Mouse (Mus musculus) left cerebral cortex, adult 11 months (tissue): ENCODE results near the gene Rala.
"Not testable (repeated sequence)": the region's sequence is repeated elsewhere in the genome, so short reads cannot be mapped to it uniquely, and the experiment has no call there.

ENCODE experiments used
- DNase-seq: peaks from one replicate; pipeline ENCODE4 v3.0.0; 2022; ENCODE audit warnings: low spot score

Rala gene

DNA sequence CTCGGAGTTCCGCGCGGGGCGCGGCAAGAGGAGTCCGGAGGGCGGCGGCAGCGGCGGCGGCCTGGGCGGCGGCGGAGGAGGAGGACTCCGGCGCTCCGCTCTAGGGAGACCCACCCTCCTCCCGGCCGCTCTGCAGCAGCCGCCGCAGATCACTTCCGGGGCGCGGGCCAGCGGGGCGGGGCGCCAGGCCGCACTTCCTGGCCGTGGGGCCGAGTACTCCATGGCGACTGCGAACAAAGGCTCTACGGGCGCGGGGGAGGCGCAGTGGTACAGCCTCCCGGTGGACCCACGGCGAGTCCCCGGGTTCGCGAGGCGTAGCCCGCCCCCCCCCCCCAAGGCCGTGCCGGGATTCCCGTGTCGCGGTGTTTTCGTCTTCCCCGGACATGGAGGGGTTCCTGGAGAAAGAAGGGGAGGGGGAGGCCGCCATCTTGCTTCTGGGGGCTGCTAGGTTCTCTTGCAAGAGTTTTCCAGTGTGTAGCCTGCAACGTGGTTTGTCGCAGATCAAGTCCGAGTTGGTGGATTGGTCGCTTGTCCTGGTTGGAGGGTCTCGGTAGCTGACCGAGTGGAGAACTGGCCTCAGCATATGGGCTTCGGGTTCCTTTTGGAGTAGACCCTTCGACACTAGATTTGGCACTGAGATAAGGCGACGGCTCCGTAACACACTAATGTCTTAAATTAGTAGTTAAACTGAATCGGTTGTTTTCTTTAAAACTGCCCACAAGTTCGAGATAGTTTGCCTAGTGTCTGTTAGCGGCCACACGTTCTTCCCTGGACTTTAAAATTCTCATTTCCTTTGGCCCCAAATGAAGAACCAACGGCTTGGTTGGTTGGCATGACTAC, at the start of gene Rala:
TSS of gene Rala (minus strand) at position 162 of the 840 bp plus-strand sequence.
- peak; percentile 86 for DNase-seq

DNA sequence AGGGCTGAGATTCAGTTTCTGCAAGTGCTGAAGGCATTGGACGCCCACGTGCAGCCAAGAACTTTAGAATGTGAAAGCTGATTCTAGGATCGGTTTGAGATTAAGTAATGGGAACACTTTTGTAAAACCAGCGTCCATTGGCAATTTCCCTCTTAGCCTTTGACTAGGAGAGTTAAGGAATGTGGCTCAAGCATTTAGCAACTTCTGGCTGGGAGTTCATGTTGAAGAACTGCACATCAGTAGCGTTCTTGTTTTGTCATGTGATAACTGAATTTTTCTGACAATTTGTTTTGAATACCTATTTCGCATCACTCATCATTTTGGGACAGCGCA, 49.4 kb upstream of the Rala start:
- DNase-seq, result no peak

DNA sequence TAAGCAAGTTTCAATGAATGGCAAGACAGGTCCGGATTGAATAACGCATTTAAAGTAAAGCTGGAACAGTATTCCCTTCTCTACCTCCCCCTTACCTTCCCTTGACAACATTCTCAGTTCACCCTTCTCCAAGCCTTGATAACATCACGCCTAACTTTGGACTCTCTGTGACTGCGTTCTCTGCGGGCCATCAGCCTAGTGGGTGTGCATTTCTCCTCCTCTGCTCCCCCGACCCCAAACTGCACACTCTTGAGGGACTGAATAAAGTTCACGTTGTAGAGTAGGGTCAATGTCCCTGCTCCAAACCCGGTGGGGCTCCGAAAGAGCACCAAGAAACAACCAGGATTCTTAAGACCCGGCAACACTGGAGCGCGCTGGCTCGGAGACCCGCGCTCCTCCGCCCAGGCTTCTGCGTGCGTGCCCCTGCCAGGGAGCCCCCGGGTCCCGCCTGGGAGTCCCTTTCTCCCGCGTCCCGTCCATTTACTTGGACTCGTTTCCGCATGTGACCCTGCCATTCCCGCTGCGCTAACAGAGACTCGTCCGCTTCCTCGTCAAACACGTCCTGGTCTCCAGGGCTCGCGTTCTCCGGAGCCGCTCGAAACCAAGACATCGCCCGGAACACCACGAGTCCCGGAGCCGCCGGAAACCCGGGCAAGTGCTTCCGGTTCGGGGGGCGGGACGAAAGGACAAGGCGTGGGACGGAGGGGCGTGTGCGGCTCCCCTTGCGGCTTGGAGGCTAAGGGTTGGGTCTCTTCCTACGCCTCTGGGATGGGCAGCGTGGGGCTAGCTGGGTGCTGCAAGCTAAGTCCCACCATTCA, 48.9 kb upstream of the Rala start, which contains the start of gene Yae1d1:
TSS of gene Yae1d1 (minus strand) at position 653 of the 818 bp plus-strand sequence.
- peak; percentile 78 for DNase-seq

DNA sequence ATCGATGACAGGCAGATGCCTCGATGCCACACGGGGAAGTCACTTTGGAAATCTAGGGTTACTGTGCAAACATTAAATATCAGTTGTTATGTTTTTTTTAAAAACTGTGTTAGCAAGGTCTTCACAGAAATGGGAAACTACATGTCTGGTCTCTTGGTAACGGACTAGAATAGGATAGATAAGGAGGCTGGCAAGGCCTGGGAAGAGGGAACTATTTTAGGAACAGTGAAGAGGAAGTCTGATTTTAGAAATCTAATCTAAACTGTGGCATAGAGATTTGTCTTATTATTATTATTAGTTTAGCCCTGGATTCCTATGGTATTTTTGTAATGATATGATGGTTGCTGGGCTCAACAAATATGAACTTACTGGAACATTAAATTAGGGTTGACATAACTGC, 48.0 kb upstream of the Rala start:
- DNase-seq, result no peak

DNA sequence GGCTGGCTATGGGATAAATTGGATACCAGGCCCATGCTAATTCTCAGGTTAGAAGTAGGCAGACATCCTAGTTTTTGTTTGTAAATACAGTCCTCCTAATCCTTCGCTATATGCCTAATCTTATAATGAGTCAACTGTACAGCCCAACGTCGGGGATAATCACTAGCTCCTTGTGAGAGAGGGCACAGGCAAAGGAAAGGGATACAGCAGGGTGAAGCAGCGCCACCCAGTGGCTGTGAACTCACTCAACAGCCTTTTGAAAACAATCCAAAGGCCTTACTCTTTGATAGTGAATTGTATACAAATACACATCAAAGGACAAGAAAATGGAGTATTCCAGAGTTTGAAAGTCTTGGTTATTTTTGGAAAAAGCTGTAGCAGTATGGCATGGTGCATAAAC, 39.2 kb upstream of the Rala start:
- DNase-seq, result peak; percentile 41

DNA sequence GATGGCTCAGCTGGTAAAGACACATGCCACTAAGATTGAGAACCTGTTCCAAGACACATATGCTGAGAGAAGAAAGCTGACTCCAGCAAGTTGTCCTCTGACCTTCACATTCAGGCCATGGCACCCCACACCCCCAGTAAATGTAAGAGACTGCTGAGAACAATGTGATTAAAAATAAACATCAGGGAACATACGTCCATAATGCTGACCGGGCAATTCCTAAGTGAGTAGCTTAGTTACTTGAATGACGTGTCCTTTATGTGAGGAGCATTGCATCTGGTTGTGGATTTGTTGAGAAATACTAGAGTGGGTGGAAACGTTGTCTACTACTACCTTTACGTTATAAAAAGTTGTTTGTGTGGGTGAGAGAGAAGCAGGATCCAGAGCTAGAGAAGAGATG, 38.6 kb upstream of the Rala start:
- DNase-seq, result no peak

DNA sequence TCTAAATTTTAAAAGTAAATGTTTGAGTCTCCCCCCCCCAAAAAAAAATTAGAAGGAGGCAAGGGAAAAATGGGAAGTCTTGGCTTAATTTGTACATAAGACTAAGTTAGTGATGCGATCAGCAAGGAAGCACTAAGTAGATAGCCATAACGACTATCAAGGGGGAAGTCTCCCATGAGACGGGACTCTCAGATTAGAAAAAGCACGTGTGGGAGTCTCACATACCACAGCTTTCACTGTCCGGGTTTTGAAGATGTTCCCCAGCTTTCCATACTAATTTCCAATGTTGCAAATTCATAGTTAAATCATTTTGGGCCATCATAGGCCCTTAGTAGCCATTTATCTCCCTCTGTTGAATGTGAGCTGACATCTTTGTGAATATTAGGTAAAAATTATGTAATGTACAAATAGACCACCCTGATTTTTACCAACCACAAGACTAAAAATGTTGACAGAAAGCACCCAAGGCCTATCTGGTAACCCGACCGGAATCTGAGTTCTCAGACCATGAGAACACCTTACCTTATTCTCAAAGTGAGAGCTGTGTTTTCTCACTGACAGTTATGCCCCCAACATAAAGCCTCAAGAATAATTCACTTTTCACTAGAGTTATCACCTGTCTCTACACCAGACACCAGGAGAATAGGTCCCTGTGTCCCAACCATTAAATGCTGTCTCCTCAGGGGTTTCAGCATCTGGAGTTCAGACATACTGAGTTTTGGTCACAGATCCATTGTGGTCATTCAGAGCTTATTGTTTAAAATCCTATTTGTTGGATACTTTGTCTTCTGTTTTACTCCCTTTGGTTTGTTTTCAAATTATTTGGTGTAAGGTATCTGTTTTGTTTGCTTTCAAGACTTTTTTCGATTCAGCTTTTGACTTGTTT, 33.1 kb upstream of the Rala start:
- no peak for DNase-seq

DNA sequence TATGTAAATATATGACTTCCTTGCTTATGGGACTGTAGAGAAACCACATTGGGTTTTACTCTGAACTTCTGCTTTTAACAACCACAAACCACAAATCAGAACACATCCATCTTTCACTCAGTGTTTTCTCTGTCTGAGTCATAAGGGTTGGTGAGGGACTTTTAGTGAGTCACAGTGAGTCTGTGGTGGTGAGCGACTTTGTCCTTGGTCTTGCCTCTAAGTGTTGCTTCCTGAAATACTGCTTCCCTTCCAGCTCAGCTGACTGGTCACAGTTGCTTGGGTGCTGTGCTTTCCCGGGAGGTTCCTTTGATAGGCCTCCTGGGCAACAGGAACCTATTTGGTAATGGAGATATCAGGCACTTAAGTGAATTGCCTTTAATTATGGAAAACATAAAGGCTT, 31.9 kb upstream of the Rala start:
- no peak for DNase-seq

DNA sequence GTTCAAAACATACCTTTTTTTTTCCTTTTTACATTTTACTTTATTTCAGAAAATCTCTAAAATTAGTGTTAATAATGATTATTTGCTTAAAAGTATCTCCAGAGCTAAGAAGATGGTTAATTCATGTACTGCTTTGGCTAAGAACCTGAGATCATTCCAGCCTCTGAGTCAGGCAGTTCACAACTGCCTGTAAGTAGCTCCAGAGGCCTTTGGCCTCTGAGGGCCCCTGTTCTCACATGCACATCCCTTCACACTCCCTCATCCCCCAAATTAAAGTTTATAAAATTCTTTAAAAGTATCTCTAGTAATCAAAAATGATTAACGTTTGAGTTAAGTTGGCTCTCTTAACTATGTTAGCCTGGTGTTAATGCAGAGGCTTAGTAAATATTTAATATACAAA, 31.4 kb upstream of the Rala start:
- DNase-seq, result no peak

DNA sequence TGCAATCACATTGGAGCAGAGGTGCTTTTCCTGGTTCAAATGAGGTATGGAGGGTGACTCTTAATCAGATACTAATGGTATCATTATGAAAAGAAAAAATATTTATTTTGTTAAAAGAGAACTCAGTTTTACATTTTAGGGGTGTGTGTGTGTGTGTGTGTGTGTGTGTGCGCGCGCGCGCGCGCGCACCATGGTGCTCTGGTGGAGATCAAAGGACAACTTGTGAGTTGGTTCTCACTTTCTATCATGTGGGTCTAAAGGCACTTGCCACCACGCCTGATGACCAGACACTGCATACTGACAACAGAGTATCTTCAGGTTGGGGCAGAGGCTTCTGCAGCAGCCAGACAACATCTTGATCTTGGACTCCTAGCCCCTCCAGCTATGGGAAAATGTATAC, 30.7 kb upstream of the Rala start:
- DNase-seq, result no peak

DNA sequence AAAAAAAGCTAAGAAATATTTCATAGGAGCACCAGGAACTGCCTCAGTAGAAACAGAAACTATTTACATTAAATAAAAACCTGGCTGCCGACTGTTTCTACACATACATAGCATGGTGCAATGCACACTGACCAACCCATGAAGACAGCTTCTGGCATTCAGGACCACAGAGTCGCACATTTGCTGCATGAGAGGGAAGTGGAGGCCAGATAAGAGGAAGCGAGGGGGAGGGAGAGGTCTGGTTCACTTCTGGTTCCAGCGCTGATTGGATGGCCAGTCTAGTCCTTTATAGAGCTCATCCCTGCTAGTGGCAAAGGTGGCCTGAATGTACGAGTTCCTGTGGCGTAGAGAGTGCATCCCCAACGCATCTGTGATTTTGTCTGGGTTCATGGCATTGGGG, 16.6 kb upstream of the Rala start:
- DNase-seq, result no peak

DNA sequence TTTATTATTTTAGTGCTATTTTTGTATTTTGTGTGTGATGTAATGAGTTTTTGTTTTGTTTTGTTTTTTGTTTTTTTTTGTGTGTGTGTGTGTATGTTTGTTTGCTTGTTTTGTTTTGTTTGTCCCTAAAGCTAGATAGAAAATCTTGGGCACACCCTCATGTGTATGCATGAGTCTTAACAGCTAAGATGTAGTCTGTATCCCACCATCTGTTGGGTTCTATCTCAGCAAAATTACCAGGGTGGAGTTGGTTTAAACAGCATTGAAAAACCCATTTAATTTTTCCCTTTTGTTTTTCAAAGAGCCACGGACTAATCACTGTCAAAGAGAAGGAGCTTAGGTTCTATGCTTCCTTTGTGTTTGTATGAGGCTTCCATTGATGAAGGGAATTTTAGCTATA, 10.2 kb upstream of the Rala start:
- DNase-seq, result no peak

DNA sequence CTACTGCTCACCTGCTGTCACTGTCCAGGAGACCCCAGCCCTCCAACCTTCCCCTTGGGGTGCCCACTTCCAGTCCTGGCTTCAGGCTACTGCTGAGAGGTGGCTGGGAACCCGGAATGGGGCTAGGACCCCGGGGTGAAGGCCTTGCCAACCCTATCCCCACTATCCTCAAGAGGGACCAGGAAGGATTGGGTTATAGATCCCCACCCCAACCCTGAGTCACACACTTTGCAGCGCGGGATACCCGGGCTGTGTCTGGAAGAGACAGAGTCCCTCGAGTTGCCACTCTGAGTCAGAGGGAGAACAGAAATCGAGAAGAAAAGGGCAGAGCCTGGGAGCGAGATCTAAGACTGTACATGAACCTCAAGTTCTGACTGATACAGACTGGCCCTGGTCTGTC, 6.5 kb upstream of the Rala start:
- DNase-seq, result not testable (repeated sequence)

DNA sequence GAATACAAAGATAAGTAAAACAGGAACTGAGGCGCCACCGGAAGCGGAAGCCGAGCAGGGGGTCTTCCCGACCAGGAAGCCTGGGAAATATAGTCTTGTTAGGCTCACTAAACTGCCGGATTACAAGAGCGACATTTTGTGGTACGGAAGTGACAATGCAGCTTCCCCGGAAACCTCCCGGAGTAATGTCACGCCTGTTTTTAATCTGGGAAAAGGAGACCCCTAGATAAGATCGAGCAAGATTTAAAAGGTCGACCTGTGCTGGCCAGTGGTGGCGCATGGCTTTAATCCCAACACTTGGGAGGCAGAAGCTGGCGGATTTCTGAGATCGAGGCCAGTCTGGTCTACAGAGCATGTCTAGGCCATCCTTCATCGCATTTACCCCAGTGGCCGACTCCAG, 5.5 kb upstream of the Rala start:
- no peak for DNase-seq

DNA sequence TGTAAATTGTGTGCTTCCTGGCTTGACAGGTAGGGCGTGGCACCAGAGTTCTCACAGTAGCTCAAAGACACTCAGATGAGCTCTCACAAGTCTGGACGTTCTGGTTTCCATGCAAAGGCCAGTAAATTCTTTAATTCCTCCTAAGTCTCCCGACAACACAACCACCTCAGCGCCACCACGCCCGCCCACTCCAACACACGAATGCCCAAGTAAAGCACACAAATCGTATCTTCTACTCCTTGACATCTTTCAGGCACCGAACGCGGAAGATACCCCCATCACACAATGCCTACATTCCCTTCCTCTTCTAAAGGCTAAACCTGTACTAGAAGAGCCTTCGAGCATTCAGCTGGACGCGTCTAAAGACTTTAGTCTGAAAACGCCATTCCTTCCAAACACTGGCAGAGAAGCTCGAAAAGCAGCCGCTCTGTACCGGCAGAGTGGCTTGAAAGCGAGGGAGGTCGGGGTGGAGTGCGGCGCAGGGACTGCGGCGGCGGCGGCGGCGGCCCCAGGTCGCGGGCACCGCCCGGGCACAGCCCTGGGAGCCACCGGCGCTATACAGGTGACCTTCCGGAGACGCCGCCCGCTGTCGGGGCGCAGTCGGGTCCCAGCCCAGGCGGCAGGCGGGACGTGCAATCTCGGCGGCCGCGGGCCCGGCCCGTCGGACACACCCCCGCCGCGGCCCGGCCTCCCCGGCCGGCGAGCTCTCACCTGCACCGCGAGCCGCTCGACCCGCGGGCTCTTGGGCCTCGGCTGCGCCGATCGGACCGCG, 547 bp downstream of the Rala start:
- DNase-seq, result no peak

DNA sequence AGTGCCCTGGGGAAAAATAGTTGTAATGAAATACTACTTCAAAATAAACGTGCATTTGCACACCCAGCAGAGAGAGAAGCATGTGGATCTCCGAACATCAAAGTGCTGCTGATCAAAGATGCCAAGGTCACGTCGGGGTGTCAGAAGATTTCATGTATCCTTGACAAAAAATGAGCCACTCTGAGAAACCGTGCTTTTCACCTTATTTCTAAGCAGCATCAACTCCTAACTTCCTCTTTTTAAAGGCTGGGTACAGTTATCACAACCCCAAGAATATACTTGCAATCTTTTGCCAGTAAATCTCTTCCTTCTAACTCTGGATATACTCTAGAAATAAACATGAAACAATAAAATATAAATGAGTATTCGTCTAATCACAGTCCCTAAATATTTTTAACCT, 1.7 kb downstream of the Rala start:
- DNase-seq, result no peak

DNA sequence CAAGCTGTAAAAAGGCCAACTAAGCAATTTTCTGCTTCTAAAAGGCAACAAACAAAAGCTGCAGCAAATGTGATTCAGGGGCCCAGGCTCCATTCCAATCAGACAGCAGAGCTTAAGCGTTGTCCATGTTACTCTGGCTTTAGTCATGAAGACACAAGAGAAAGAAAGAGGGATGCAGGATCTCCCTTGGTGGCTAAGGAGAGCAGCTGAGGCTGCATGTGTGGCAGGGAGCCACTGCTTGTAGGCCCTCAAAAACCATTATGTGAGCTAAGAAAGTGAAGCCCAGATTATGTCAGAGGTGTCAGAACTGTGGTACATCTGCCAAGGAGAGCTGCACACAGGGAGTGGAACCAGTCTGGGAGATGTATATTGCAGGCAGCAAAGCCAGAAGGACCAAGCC, 36.7 kb downstream of the Rala start:
- no peak for DNase-seq

DNA sequence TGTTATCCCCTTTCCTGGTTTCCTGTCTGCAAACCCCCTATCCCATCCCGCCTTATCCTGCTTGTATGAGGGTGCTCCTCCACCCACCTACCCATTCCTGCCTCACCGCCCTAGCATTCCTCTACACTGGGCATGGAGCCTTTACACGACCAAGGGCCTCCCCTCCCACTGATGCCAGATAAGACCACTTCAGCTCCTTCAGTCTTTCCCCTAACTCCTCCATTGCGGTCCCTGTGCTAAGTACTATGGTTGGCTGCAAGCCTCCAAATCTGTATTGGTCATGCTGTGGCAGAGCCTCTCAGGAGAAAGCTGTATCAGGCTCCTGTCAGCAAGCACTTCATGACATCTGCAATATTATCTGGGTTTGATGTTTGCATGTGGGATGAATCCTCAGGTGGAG, 42.6 kb downstream of the Rala start:
- DNase-seq, result no peak

DNA sequence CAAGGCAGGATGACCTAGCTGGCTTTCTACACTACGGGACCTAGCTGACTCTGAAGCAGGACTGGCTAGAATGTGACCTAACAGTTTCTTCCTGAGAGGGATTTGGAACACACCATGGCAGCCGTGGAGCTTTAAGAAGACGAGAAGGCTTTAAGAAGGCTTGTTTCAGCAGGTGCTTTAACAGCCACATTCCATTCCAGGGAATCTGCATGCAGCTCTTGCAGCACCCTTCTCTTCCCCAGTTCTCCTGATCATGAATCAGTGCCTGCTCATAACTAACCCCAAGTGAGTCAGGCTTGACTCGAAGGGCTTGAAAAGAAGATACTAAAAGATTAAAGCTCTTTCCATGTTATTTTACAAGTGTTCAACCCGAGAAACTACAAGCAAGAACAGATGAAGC, 43.4 kb downstream of the Rala start:
- DNase-seq, result no peak

DNA sequence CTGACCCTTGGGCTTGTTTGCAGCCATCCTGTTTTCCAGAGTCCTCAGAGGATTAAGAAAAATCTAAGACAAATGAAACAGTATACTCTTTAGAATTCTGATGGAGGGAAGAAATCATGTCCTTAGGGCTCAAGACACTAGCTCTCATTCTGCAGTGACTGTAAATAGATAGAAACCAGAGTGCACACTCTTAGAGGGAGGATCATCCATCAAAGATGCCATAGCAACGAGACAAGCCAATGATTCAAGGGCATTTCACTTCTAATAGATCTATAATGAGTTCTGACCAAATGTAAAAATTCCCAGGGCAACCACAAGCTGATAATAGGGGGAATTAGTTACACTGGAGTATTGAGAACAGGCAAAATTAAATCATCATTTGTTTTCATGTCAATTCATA, 47.0 kb downstream of the Rala start:
- no peak for DNase-seq

DNA sequence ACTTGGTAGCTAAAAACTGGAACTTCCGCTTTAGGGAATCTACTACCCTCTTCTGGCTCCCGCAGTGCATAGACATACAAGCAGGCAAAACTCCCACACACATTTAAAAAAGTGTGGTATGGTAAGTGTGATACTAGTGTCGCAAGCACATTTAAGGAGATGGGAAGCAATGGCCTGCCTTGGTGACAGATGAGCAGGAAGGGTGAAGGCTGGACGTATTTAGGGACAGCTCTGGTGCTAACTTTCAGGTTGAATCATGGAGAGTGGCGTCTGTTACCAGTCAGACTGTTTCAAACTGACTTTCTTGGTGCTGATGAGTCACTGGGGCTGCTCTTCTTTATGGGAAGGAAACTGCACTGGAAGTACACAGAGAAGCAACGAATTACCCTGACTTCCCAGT, 52.5 kb downstream of the Rala start:
- peak; percentile 21 for DNase-seq

DNA sequence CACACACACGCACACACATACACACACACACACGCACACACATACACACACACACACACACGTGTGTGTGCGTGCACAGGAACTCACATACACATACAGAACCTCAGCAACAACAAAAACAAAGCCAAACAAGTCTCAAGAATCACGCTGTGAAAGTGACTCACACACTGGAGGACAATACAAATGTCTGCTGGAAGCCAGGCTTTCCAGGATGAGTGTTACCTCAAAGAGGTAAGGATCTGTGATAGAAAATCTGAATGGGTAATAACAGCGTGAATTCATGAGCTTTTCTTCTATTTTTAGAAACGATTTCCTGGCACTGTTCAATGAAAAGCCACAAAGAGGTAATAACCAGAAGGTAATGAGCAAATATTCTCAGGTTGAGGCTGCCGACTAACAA, 59.8 kb downstream of the Rala start:
- no peak for DNase-seq
